Mouse (Mus musculus) lung, postnatal 0 days (tissue): Measurements from ENCODE around the gene Pigt.

Source experiments
- CTCF ChIP-seq: IDR thresholded peaks from 2 replicates; pipeline ENCODE4 v1.5.1; 2016; ENCODE audit warnings: antibody characterized with exemption, mild to moderate bottlenecking
- EP300 ChIP-seq: IDR thresholded peaks from 2 replicates; pipeline ENCODE4 v1.6.1; 2016; ENCODE audit warnings: antibody characterized with exemption, mild to moderate bottlenecking, control low read depth

DNA sequence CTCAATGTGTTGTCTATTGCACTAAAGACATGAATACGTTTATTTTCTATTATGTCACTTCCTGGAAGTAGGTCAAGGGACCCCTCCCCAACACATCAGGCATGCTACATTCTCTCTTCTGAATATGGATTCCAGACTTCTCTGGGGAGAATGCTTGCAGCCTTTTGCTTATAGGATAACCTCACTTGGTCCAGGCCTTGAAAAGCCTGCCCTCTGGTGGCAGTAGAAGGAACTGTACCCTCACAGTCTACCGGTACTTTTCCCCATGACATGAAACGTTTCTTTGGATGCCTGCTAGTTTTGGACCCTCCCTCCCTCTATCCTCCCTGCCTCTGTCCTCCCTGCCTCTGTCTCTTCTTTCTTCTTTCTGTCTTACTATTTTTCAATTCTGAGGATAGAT, 33.8 kb downstream of the Pigt start:
- TF ChIP-seq CTCF = peak; percentile 96
- TF ChIP-seq EP300 = no peak
